Mouse (Mus musculus) small intestine, adult 2 months (tissue): ENCODE data around the gene Uxs1.

Experiments
- CTCF ChIP-seq: fragments of 200-500 bp; IDR thresholded peaks from 2 replicates; pipeline ENCODE4 v1.5.1; 2012; ENCODE audit warnings: low read depth, mild to moderate bottlenecking, control low read depth, inconsistent platforms, low read length, moderate library complexity, mixed read lengths; ENCODE audit not compliant: insufficient replicate concordance, insufficient read length; ENCODE audit errors: extremely low read depth
- POLR2A ChIP-seq: fragments of 200-500 bp; IDR thresholded peaks from 2 replicates; pipeline ENCODE4 v1.6.1; 2012; ENCODE audit warnings: low read depth, mild to moderate bottlenecking, control low read depth, inconsistent platforms, low read length, moderate library complexity

- TF ChIP-seq POLR2A (no peak), CTCF (no peak)
Measured at GRCm38 (mm10) chr1:43803906-43804474, 23.6 kb downstream of the Uxs1 start.
